15 mouse cellular contexts compared by ENCODE assay signal in the genomic region with DNA sequence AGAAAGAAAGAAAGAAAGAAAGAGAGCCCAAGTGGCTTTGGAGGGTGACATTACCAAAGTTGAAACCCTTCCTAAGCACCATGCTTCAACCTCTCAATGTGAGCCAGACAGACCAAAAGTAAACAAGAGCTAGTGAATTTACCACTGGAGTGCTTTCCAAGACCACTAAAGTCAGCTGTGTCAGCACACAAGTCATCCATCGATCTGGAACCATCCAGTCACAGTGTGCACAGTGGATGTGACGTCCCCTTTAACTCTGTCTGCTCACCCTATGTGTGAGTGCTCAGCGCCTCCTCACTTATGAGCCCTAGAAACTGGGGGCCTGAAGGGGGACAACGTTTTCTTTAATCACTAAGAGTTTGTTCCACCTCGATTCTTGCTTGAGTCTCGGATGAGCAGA. TPM values are rescaled to one million over a fixed set of nuclear protein-coding genes. Genes with fewer than 3 reads are reported as not detected.
"Had no signal": no experiment of that assay in that cellular context is flagged by ENCODE, and none has a peak within 500 bp of the region (broad histone marks: within the 10 kb centered on the region; RNA-seq: fewer than 3 reads in every experiment).

No protein-coding gene starts in this region.

- ATAC-seq: hindbrain, embryonic 16.5 days; inflammation-experienced regulatory T-cells, adult 6 months; intestine, postnatal 0 days; midbrain, embryonic 15.5 days had no signal

- H3K27me3 ChIP-seq: hindbrain, embryonic 12.5 days; limb, embryonic 12.5 days; liver, embryonic 15.5 days; midbrain, embryonic 15.5 days; neural tube, embryonic 12.5 days had no signal

- H3K4me3 ChIP-seq: hindbrain, embryonic 12.5 days; layer of hippocampus, adult 2 months; limb, embryonic 12.5 days; liver, embryonic 15.5 days; megakaryocyte, embryonic 14.5 days; midbrain, embryonic 15.5 days; neural tube, embryonic 12.5 days had no signal

- DNase-seq: thymus, adult 18-20 months; thymus, postnatal 14 days had no signal

- H3K4me2 ChIP-seq: hindbrain, embryonic 12.5 days; limb, embryonic 12.5 days; liver, embryonic 11.5 days; liver, embryonic 15.5 days; midbrain, embryonic 11.5 days; midbrain, embryonic 15.5 days; neural tube, embryonic 12.5 days had no signal

- H3K9ac ChIP-seq: hindbrain, embryonic 12.5 days; limb, embryonic 12.5 days; liver, embryonic 15.5 days; midbrain, embryonic 15.5 days; neural tube, embryonic 12.5 days had no signal

- H3K36me3 ChIP-seq: hindbrain, embryonic 12.5 days; limb, embryonic 12.5 days; liver, embryonic 15.5 days; midbrain, embryonic 15.5 days; neural tube, embryonic 12.5 days had no signal

- H3K9me3 ChIP-seq: hindbrain, embryonic 12.5 days; limb, embryonic 12.5 days; liver, embryonic 15.5 days; megakaryocyte, embryonic 14.5 days; midbrain, embryonic 15.5 days; neural tube, embryonic 12.5 days had no signal

- H3K27ac ChIP-seq: hindbrain, embryonic 12.5 days; layer of hippocampus, adult 2 months; limb, embryonic 12.5 days; macrophage; midbrain, embryonic 15.5 days; neural tube, embryonic 12.5 days had no signal

- H3K4me1 ChIP-seq: hindbrain, embryonic 12.5 days; megakaryocyte, embryonic 14.5 days; midbrain, embryonic 15.5 days; neural tube, embryonic 12.5 days had no signal

RNA-seq across cellular contexts. Expression of a gene that starts 7.4 kb away (rescaled TPM):
- polyA plus RNA-seq: inflammation-experienced regulatory T-cells, adult 6 months had no signal
